Mouse (Mus musculus) liver, embryonic 14.5 days (tissue): Measurements from ENCODE around the gene Gramd1a. TPM values are rescaled to one million over a fixed set of nuclear protein-coding genes. Genes with fewer than 3 reads are reported as not detected.
A peak's percentile ranks its signal among the peaks of the same experiment; 100 is the strongest.

Source experiments
- ATAC-seq: fragments of 200-750 bp; cut with Nextera tagmentation; 2 replicates; pipeline ENCODE4 v1.8.0; 2017; ENCODE audit warnings: moderate number of reproducible peaks, mild to moderate bottlenecking, moderate library complexity; ENCODE audit not compliant: insufficient read depth
- DNase-seq, 3 experiments: peaks; one replicate each; pipeline ENCODE4 v3.0.0-alpha.2; 2012 to 2013; ENCODE audit warnings: low read depth in 3 of 3, low spot score in 3 of 3
- H3K27ac ChIP-seq: fragments of 300-500 bp; sonication (generic); 2 replicates; pipeline ENCODE4 v1.5.1; 2014; ENCODE audit warnings: moderate library complexity, mild to moderate bottlenecking, control low read depth, inconsistent platforms
- H3K27me3 ChIP-seq: fragments of 300-500 bp; sonication (generic); 2 replicates; pipeline ENCODE4 v1.6.1; 2014; ENCODE audit warnings: mild to moderate bottlenecking, low read length, moderate library complexity; ENCODE audit not compliant: control insufficient read depth, insufficient read depth
- H3K36me3 ChIP-seq: fragments of 300-500 bp; sonication (generic); replicated peaks from 2 replicates; pipeline ENCODE4 v1.6.1; 2014; ENCODE audit warnings: low read depth; ENCODE audit not compliant: control insufficient read depth, insufficient read depth
- H3K4me1 ChIP-seq, 2 experiments: fragments of 200-500 bp in 1 of 2; fragments of 300-500 bp in 1 of 2; sonication (generic) in 1 of 2; replicated peaks; 2 replicates each; pipeline ENCODE4 v1.6.1; 2012 to 2014; ENCODE audit warnings: antibody characterized with exemption in 1 of 2, inconsistent platforms in 1 of 2, low read length in 1 of 2; ENCODE audit not compliant: control insufficient read depth in 2 of 2, insufficient read depth in 2 of 2
- H3K4me2 ChIP-seq: fragments of 300-500 bp; sonication (generic); 2 replicates; pipeline ENCODE4 v1.6.1; 2014; ENCODE audit warnings: low read depth, mild to moderate bottlenecking, control low read depth, moderate library complexity
- H3K4me3 ChIP-seq, 2 experiments: fragments of 200-500 bp in 1 of 2; fragments of 300-500 bp in 1 of 2; sonication (generic) in 1 of 2; 2 replicates each; pipeline ENCODE4 v1.5.1; 2012 to 2014; ENCODE audit warnings: low read depth in 2 of 2, low read length in 2 of 2, mild to moderate bottlenecking in 2 of 2, control low read depth in 1 of 2, inconsistent platforms in 1 of 2, moderate library complexity in 1 of 2; ENCODE audit not compliant: insufficient read depth in 1 of 2
- H3K9ac ChIP-seq: fragments of 300-500 bp; sonication (generic); replicated peaks from 2 replicates; pipeline ENCODE4 v1.6.1; 2014; ENCODE audit warnings: mild to moderate bottlenecking, control low read depth, moderate library complexity
- H3K9me3 ChIP-seq: fragments of 300-500 bp; sonication (generic); 2 replicates; pipeline ENCODE4 v1.6.1; 2016; ENCODE audit warnings: low read length, mixed read lengths; ENCODE audit not compliant: control insufficient read depth
- CTCF ChIP-seq: IDR thresholded peaks from 2 replicates; pipeline ENCODE4 v1.5.1; 2016; ENCODE audit warnings: antibody characterized with exemption, low read depth, control low read depth
- EP300 ChIP-seq: IDR thresholded peaks from 2 replicates; pipeline ENCODE4 v1.6.1; 2016; ENCODE audit warnings: antibody characterized with exemption, low read depth
- WGBS: fragments of 180-500 bp; shearing (Covaris S2); extraction: QIAGEN DNeasy Blood & Tissue Kit; methylation state at CpG from one replicate; pipeline ENCODE4 v1.1.7; 2014; ENCODE audit not compliant: insufficient replicate concordance; 5-methylcytosine and 5-hydroxymethylcytosine counted together
- polyA plus RNA-seq, 2 experiments: library from polyadenylated mRNA; depleted of rRNA in 1 of 2; stranded (reverse) in 1 of 2; unstranded in 1 of 2; fragments of >200 nt; fragmentation: Nextera tagmentation in 1 of 2; extraction: Ambion mirVana in 1 of 2; gene quantifications; 2 replicates each; pipeline versions ENCODE4 v1.2.1 to v1.2.3; 2012 to 2014

Gene Gramd1a
- polyA plus RNA-seq, 2 experiments, result 8.5 to 19.1 TPM

DNA sequence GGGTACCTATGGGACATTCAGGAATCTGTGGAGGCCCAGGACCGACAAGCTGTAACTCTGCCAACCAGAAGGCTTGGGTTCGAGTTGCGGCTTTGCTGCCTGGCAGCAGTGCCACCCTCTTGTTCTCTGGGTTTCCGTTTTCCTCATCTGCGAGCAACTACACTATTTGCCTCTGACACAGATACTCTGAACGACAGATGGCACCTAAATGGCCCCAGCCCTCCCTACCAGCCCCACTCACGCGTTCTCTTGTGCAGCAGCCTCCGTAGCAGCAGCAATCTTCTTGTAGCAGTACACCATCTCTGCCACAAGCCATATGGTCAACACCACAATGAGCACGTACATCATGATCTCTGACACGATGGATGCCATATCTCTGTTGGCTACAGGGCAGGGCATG, 38.2 kb downstream of the Gramd1a start:
- no peak overlapping the region for H3K9ac ChIP-seq
- no peaks in the 10 kb centered on the region for H3K27me3 ChIP-seq
- ATAC-seq (no peak), DNase-seq (no peak)
- H3K27ac ChIP-seq, result no peak overlapping the region
- no peaks in the 10 kb centered on the region for H3K9me3 ChIP-seq
- no peak overlapping the region for H3K4me3 ChIP-seq
- TF ChIP-seq CTCF (no peak), EP300 (no peak)
- 69% methylated on average over 11 of the region's 11 CpGs for WGBS
- H3K4me2 ChIP-seq, result no peak overlapping the region
- H3K36me3 ChIP-seq, result no peaks in the 10 kb centered on the region
- H3K4me1 ChIP-seq, result peaks cover 0 to 7% of the 10 kb centered on the region in 2 experiments; a peak in 1 of 4 replicates

DNA sequence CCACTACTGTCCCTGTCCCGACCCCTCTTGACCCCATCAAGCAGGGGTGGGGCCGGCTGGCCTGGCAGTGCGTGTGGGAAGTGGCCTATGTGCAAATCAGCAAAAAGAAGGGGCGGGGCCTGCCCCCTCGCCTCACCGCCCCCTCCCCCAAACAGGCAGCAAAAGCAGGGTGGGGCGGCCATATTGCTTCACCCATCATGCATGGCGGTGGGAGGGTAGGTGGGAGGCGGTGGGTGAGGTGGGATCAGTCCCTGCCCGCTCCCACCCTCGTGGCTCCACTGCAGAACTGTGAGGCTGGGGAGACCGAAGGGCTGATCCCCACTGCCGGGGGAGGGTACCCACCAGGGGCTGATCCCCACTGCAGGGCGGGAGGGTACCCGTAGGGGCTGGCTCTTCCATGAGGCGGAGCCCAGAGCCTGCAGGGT, 39.0 kb downstream of the Gramd1a start:
- peak in 1 of 3 experiments; percentile 7 for DNase-seq
- WGBS, result 53% methylated on average over 16 of the region's 16 CpGs

DNA sequence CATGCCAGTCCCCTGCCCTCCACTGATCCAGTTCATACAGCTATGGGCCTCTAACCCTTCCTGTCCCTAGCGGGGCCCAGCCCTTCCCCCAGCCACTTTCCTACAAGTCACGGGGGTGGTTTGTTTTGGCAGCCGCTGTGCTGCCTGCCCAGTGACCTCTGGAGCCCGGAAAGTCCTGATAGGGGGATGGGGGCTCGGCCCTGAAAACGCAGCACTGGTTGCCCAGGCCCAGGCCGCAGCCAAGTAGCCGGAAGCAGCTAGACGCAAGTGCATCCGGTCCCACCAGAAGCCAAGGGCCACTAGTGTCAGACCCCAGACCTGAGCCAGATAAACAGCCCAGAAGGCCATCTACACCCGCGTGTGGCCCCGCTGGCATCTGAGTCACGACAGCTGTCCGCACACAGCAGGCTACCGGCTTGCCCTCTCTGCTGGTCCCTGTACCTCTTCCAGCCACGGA, 40.1 kb downstream of the Gramd1a start:
- Histone ChIP-seq H3K36me3 (no peaks in the 10 kb centered on the region), H3K27me3 (no peaks in the 10 kb centered on the region), H3K4me2 (peak overlapping the region; percentile 47; the same call in 1 of the 2 replicates), H3K9ac (no peak overlapping the region), H3K27ac (peak overlapping the region; percentile 50; the same call in 1 of the 2 replicates), H3K4me3 (no peak overlapping the region), H3K9me3 (no peaks in the 10 kb centered on the region), H3K4me1 (peaks cover 0 to 16% of the 10 kb centered on the region in 2 experiments; a peak in 2 of 4 replicates)
- ATAC-seq (peak; percentile 78), DNase-seq (peak; percentile 26 to 39 (median 30))
- WGBS, result 7% methylated on average over 16 of the region's 17 CpGs
- TF ChIP-seq EP300 (no peak), CTCF (no peak)

More for the DNA sequence above, 39.0 kb downstream of the Gramd1a start:
- peak; percentile 7; the same call in 1 of the 2 replicates for ATAC-seq
- Histone ChIP-seq H3K27me3 (no peaks in the 10 kb centered on the region), H3K9me3 (no peaks in the 10 kb centered on the region), H3K4me3 (no peak overlapping the region), H3K36me3 (no peaks in the 10 kb centered on the region), H3K4me1 (peaks cover 0 to 7% of the 10 kb centered on the region in 2 experiments; a peak in 1 of 4 replicates), H3K27ac (no peak overlapping the region), H3K4me2 (no peak overlapping the region), H3K9ac (no peak overlapping the region)
- TF ChIP-seq CTCF (no peak), EP300 (no peak)

DNA sequence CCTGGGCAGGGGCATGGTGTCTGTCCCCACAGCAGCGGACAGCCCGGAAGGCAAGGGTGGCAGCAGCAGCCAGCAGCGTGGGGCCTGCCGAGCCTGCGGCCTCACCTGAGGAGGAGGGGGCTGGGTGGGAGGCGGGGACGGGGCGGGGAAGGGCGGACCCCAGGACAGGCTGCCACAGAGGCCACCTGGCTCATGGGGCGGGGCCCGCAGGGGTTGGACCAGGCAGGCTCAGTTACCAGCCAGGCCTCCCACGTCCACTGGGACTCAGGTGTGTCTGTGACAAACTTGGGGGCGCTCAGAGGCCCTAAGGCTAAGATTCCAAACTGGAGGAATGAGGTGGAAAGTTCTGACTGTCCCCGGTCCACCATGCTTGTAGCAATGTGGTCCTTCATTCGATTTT, 40.5 kb downstream of the Gramd1a start, which contains the start of gene Hpn:
Hpn (minus strand) TSS at position 109 of the 400 bp plus-strand sequence.
- Histone ChIP-seq H3K4me2 (peak within 1 kb of the TSS; percentile 47), H3K27me3 (no peaks in the 10 kb centered on the region), H3K36me3 (no peaks in the 10 kb centered on the region), H3K27ac (peak within 1 kb of the TSS; percentile 50; the same call in 1 of the 2 replicates), H3K4me1 (peaks cover 0 to 18% of the 10 kb centered on the region in 2 experiments; a peak in 2 of 4 replicates), H3K9ac (no peak within 1 kb of the TSS), H3K9me3 (no peaks in the 10 kb centered on the region), H3K4me3 (peak within 1 kb of the TSS; percentile 39 to 46)
- TF ChIP-seq CTCF (no peak), EP300 (no peak)
- ATAC-seq, result peak; percentile 74
- peak in 1 of 3 experiments; percentile 16 for DNase-seq
- WGBS, result 15% methylated on average over 13 of the region's 15 CpGs

DNA sequence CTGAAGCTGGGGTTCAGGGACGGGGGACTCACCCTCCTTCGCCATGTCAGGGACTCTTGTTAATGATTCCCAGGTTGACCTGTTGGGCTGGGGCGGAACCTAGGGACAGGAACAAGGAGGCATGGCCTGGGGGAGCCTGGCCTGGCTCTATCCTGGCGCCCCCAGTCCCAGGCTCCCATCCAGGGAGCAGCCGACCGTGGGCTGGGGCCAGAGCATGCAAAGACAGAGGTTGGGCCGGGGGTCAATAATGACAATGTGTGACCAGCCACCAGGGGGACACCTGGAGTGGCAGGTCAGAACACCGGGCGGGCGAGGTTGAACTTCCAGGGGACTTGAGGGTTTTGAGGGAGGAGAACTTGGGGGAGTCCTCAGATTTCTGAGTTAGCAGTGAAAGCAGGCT, 41.0 kb downstream of the Gramd1a start:
- peak overlapping the region; percentile 39 to 46 for H3K4me3 ChIP-seq
- DNase-seq (no peak), ATAC-seq (0 out of 2 replicates have a peak, but pooled peaks have one; percentile 6)

More for the DNA sequence above, 41.0 kb downstream of the Gramd1a start:
- WGBS, result 49% methylated on average over 10 of the region's 10 CpGs
- Histone ChIP-seq H3K27me3 (no peaks in the 10 kb centered on the region), H3K9ac (no peak overlapping the region), H3K27ac (no peak overlapping the region), H3K36me3 (no peaks in the 10 kb centered on the region), H3K9me3 (no peaks in the 10 kb centered on the region), H3K4me1 (peaks cover 0 to 19% of the 10 kb centered on the region in 2 experiments; a peak in 2 of 4 replicates), H3K4me2 (peak overlapping the region; percentile 47)
- TF ChIP-seq CTCF (peak; percentile 46), EP300 (no peak)
